Mouse (Mus musculus) kidney, adult 2 months (tissue): ENCODE data around the gene Dhx30. TPM values are rescaled to one million over a fixed set of nuclear protein-coding genes. Genes with fewer than 3 reads are reported as not detected.
A peak's percentile ranks its signal among the peaks of the same experiment; 100 is the strongest.
"Not testable (repeated sequence)": the region's sequence is repeated elsewhere in the genome, so short reads cannot be mapped to it uniquely, and the experiment has no call there.

Experiments
- DNase-seq: peaks from one replicate; pipeline ENCODE4 v3.0.0; 2021
- H3K27ac ChIP-seq: fragments of 200-500 bp; 2 replicates; pipeline ENCODE4 v1.5.1; 2012; ENCODE audit warnings: low read depth, low read length, control low read depth, inconsistent platforms; ENCODE audit not compliant: insufficient read depth
- H3K27me3 ChIP-seq: fragments of 200-500 bp; replicated peaks from 2 replicates; pipeline ENCODE4 v1.6.1; 2012; ENCODE audit warnings: mild to moderate bottlenecking, moderate library complexity, low read length, inconsistent platforms; ENCODE audit not compliant: control insufficient read depth, insufficient read depth
- H3K36me3 ChIP-seq: fragments of 200-500 bp; 2 replicates; pipeline ENCODE4 v1.6.1; 2012; ENCODE audit warnings: mild to moderate bottlenecking, moderate library complexity, low read length, inconsistent platforms; ENCODE audit not compliant: control insufficient read depth, insufficient read depth
- H3K4me1 ChIP-seq: fragments of 200-500 bp; 2 replicates; pipeline ENCODE4 v1.6.1; 2011; ENCODE audit warnings: low read length; ENCODE audit not compliant: control insufficient read depth, insufficient read depth
- H3K4me3 ChIP-seq: fragments of 200-500 bp; 2 replicates; pipeline ENCODE4 v1.5.1; 2011; ENCODE audit warnings: mild to moderate bottlenecking, low read depth, low read length, control low read depth; ENCODE audit not compliant: insufficient read depth
- CTCF ChIP-seq: fragments of 200-500 bp; conservative IDR thresholded peaks from 2 replicates; pipeline ENCODE4 v1.5.1; 2011; ENCODE audit warnings: low read depth, mild to moderate bottlenecking, control low read depth, low read length, moderate library complexity, mixed read lengths; ENCODE audit not compliant: insufficient read depth, insufficient read length
- POLR2A ChIP-seq: fragments of 200-500 bp; IDR thresholded peaks from one replicate; pipeline ENCODE4 v1.6.1; 2011; ENCODE audit warnings: low read depth, low read length, control low read depth
- WGBS: fragments of 180-500 bp; shearing (Covaris S2); methylation state at CpG from one replicate; pipeline ENCODE4 v1.1.7; 2018; 5-methylcytosine and 5-hydroxymethylcytosine counted together
- polyA plus RNA-seq: library from polyadenylated mRNA; depleted of rRNA; stranded (reverse); fragments of >200 nt; gene quantifications from 2 replicates; pipeline ENCODE4 v1.2.3, GENCODE M21; 2012

Dhx30 gene
- polyA plus RNA-seq, 1 experiment: 87.6 TPM

- TF ChIP-seq CTCF (no peak), POLR2A (no peak)
- Histone ChIP-seq H3K4me1 (no peaks in the 10 kb centered on the region), H3K27ac (no peak overlapping the region), H3K4me3 (no peak overlapping the region), H3K36me3 (no peaks in the 10 kb centered on the region; the same call in none of the 2 replicates), H3K27me3 (no peaks in the 10 kb centered on the region)
- DNase-seq: no peak
- 86% methylated on average over 4 of the region's 4 CpGs for WGBS
Observed at GRCm38 (mm10) chr9:110093303-110093702, 24.3 kb downstream of the Dhx30 start.

GRCm38 (mm10) chr9:110085693-110086092 lies 31.9 kb downstream of the Dhx30 start:
- WGBS: 85% methylated on average over 8 of the region's 8 CpGs
- no peaks in the 10 kb centered on the region for H3K4me1 ChIP-seq
- no peaks in the 10 kb centered on the region for H3K27me3 ChIP-seq
- DNase-seq: no peak
- peaks cover 1% of the 10 kb centered on the region; the same call in 1 of the 2 replicates for H3K36me3 ChIP-seq
- no peak overlapping the region for H3K4me3 ChIP-seq
- no peak for TF ChIP-seq CTCF
- no peak overlapping the region for H3K27ac ChIP-seq

GRCm38 (mm10) chr9:110084201-110084964 lies 33.2 kb downstream of the Dhx30 start:
- TF ChIP-seq POLR2A (no peak), CTCF (no peak)
- peaks cover 1% of the 10 kb centered on the region; the same call in 1 of the 2 replicates for H3K36me3 ChIP-seq
- no peak overlapping the region for H3K4me3 ChIP-seq
- no peak overlapping the region for H3K27ac ChIP-seq
- no peak for DNase-seq
- WGBS: 75% methylated on average over 25 of the region's 25 CpGs
- no peaks in the 10 kb centered on the region for H3K4me1 ChIP-seq
- H3K27me3 ChIP-seq: no peaks in the 10 kb centered on the region

GRCm38 (mm10) chr9:110081066-110081465 lies 36.6 kb downstream of the Dhx30 start:
- DNase-seq: no peak
- H3K36me3 ChIP-seq: peaks cover 1% of the 10 kb centered on the region; the same call in 1 of the 2 replicates
- no peaks in the 10 kb centered on the region for H3K4me1 ChIP-seq
- H3K4me3 ChIP-seq: no peak overlapping the region
- no peaks in the 10 kb centered on the region for H3K27me3 ChIP-seq
- H3K27ac ChIP-seq: no peak overlapping the region
- WGBS: 87% methylated on average over 3 of the region's 3 CpGs
- no peak for TF ChIP-seq POLR2A
- no peak for TF ChIP-seq CTCF

- not testable (repeated sequence) for H3K27me3 ChIP-seq, H3K27ac ChIP-seq, H3K4me1 ChIP-seq, H3K36me3 ChIP-seq, DNase-seq, H3K4me3 ChIP-seq
- 83% methylated on average over 5 of the region's 7 CpGs for WGBS
Observed at GRCm38 (mm10) chr9:110076468-110076867, 41.2 kb downstream of the Dhx30 start.

- TF ChIP-seq POLR2A: no peak
- TF ChIP-seq CTCF: peak; percentile 85
- peak; percentile 80 for DNase-seq
Observed at GRCm38 (mm10) chr9:110071843-110072242, 45.8 kb downstream of the Dhx30 start.

GRCm38 (mm10) chr9:110071011-110071410 lies 46.6 kb downstream of the Dhx30 start:
- H3K27ac ChIP-seq: no peak overlapping the region
- WGBS: 76% methylated on average over 4 of the region's 4 CpGs
- no peak overlapping the region for H3K4me3 ChIP-seq
- TF ChIP-seq POLR2A: no peak
- no peak for TF ChIP-seq CTCF
- peaks cover 2% of the 10 kb centered on the region for H3K36me3 ChIP-seq
- no peaks in the 10 kb centered on the region for H3K27me3 ChIP-seq
- no peak for DNase-seq
- H3K4me1 ChIP-seq: no peaks in the 10 kb centered on the region

More at GRCm38 (mm10) chr9:110071843-110072242, 45.8 kb downstream of the Dhx30 start:
- H3K4me1 ChIP-seq: no peaks in the 10 kb centered on the region
- no peak overlapping the region for H3K4me3 ChIP-seq
- no peaks in the 10 kb centered on the region for H3K27me3 ChIP-seq
- H3K27ac ChIP-seq: no peak overlapping the region
- H3K36me3 ChIP-seq: peaks cover 2% of the 10 kb centered on the region
- WGBS: 3% methylated on average over 1 of the region's 1 CpGs
